Mouse (Mus musculus) bone marrow, adult 2 months (tissue): ENCODE results near the gene Nat8f5.
"Not testable (repeated sequence)": the region's sequence is repeated elsewhere in the genome, so short reads cannot be mapped to it uniquely, and the experiment has no call there.

Source experiments
- CTCF ChIP-seq: fragments of 200-500 bp; IDR thresholded peaks from 2 replicates; pipeline ENCODE4 v1.5.1; 2011; ENCODE audit warnings: low read length, control low read depth; ENCODE audit not compliant: control insufficient read depth, insufficient read depth
- POLR2A ChIP-seq: fragments of 200-500 bp; IDR thresholded peaks from 2 replicates; pipeline ENCODE4 v1.6.1; 2011; ENCODE audit warnings: low read depth, mild to moderate bottlenecking, control low read depth, low read length, borderline replicate concordance; ENCODE audit not compliant: control insufficient read depth

DNA sequence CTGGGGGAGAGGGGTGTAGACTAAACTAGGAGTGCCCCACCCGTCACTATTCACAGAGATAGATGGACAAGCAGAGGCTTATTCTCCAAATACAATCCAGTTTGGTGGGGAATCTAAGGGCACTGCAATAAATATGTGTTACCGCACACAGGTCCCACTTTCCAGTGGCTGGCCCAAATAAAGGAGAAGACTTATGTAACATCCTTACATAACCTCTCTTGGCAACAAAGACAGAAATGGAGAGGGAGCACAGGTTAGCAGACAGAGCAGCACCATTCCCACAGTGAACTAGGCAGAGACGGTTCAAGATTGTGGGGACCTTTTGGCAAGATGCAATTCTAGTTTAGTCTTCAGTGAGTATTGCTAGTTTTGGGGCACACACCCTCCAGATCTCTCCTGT is 10.3 kb downstream of the Nat8f5 start:
- not testable (repeated sequence) for TF ChIP-seq CTCF, POLR2A
